Mouse (Mus musculus): ENCODE measurements around the gene Ankle1. TPM values are rescaled to one million over a fixed set of nuclear protein-coding genes. Genes with fewer than 3 reads are reported as not detected.

Ankle1 gene
- polyA plus RNA-seq, 1 experiment from 2014 or later: 7.9 TPM

DNA sequence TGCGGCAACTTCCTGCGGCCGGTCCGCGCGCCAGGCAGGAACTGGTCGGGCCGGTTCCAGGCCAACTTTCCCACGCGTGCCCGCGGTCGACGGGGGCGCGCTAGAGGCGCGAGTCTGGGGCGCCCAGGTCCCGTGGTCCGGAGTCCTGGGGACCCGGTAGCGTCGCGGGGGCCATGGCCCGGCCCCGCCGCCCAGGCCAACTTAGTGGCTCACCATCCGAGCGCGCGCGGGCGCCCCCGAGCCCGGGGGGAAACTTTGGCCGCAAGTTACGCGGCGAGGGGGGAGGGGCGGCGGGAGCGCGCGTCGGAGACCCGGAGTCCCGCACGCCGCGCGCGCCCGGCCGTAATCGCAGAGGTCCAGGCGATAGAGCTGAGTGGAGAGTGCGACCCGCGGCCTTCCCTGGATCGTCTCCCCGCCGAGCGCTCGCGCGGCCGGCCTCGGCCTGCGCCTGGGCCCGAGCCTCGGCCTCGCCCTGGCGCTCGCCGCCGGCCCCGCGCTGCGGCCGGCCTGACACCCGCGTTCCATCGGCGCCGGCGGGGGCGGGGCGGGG, 24.3 kb upstream of the Ankle1 start, which contains the start of gene Nr2f6:
Gene Nr2f6 (minus strand): TSS at position 540 of the 550 bp plus-strand sequence.
- no peak for TF ChIP-seq CTCF (IDR thresholded peaks at IDR 0.05; ENCODE audit: low read depth)
- Histone ChIP-seq H3K4me3 (replicated peaks; ENCODE audit: low read depth, low read length) (peak within 1 kb of the TSS; percentile 89), H3K27ac (peak within 1 kb of the TSS; percentile 99), H3K9ac (ENCODE audit: low read depth, low read length) (peak within 1 kb of the TSS; percentile 93), H3K27me3 (ENCODE audit: insufficient read depth, low read length) (no peaks in the 10 kb centered on the region), H3K4me1 (replicated peaks; ENCODE audit: insufficient read depth, low read length) (peaks cover 45% of the 10 kb centered on the region), H3K9me3 (replicated peaks; ENCODE audit: low read length) (no peaks in the 10 kb centered on the region), H3K36me3 (ENCODE audit: insufficient read depth, low read length) (peaks cover 12% of the 10 kb centered on the region), H3K4me2 (ENCODE audit: low read length) (peak within 1 kb of the TSS; percentile 96)
- ATAC-seq (replicated peaks; ENCODE audit: low FRiP score, low read depth) (peak; percentile 14), DNase-seq (ENCODE audit: low spot score) (no peak)
- WGBS: under 1% methylated on average over 54 of the region's 89 CpGs

DNA sequence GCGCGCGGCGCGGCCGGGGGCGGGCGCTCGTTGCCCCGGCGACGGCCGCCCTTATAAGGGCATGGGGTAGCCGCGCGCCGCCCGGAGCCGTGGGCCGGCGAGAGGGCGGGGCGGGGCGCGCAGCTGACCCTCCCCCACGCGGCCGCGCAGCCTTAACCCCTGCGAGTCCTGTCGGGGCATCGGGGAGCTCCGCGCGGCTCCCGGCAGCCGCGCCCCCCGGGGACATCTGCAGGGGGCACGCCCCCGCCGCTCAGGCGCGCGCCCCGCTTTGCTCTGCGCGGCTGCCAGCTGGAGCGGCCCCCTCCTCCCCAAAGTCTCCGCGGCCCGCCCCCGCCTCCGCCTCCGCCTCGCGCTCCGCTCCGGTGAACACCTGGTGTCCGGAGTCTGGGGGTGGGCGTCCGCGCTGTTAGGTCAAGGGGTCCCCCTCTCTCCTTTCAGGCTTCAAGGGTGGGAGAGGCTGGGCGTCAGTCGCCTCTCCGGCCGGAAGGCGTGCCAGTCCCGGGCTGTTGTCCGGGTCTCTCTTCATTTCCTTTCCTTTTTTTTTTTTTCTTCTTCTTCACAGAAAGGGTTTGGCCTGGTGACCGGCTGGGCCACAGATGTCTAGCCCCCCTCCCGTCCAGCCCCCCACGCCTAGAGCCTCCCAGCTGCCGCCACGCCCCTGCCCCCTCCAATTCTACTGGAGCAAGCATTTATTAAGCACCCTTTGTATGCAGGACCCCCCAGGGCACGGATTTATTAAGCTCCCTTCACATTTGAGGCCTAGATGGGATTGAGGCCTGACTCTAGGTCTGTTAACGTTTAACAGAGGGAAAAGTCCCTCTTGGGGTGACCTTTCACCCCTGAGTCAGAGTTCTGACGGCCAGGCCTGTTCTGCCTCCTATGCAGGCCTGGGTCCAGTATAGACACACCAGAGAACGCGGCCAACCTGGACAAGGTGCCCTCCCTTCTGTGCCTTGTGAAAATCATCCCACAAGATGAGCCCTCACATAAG, 23.5 kb upstream of the Ankle1 start:
- peaks cover 38% of the 10 kb centered on the region for H3K4me1 ChIP-seq (replicated peaks; ENCODE audit: insufficient read depth, low read length)
- no peaks in the 10 kb centered on the region for H3K27me3 ChIP-seq (ENCODE audit: insufficient read depth, low read length)
- peak overlapping the region; percentile 89 for H3K4me3 ChIP-seq (replicated peaks; ENCODE audit: low read depth, low read length)
- TF ChIP-seq CTCF (IDR thresholded peaks at IDR 0.05; ENCODE audit: low read depth): no peak
- peak; percentile 92 for DNase-seq (ENCODE audit: low spot score)
- WGBS: 1% methylated on average over 57 of the region's 80 CpGs
- peak overlapping the region; percentile 99 for H3K27ac ChIP-seq
- ATAC-seq (replicated peaks; ENCODE audit: low FRiP score, low read depth): peak; percentile 90
- H3K9ac ChIP-seq (ENCODE audit: low read depth, low read length): peak overlapping the region; percentile 93
- H3K4me2 ChIP-seq (ENCODE audit: low read length): peak overlapping the region; percentile 96
- no peaks in the 10 kb centered on the region for H3K9me3 ChIP-seq (replicated peaks; ENCODE audit: low read length)
- H3K36me3 ChIP-seq (ENCODE audit: insufficient read depth, low read length): peaks cover 9% of the 10 kb centered on the region

DNA sequence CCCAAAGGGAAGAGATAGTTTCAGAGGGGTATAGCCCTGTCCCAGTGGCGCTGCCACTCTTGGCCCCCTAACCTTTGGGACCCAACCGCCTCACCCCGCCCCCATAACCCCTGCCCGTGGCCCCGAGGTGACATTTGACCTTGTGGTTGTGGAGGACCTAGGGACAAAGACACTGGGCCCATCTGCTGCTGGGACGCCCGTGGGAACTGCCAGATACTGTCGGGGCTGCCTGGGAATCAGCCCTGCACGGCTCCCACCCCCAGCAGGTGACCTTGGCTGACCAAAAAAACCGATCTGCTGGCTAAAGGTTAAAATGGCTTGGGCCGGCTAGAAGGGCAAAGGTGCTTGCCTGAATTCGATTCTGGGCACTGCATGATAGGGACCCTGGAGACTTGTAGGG, 22.4 kb upstream of the Ankle1 start:
- H3K9me3 ChIP-seq (replicated peaks; ENCODE audit: low read length): no peaks in the 10 kb centered on the region
- no peaks in the 10 kb centered on the region for H3K36me3 ChIP-seq (ENCODE audit: insufficient read depth, low read length)
- peak overlapping the region; percentile 99 for H3K27ac ChIP-seq
- no peak overlapping the region for H3K4me2 ChIP-seq (ENCODE audit: low read length)
- no peaks in the 10 kb centered on the region for H3K27me3 ChIP-seq (ENCODE audit: insufficient read depth, low read length)
- no peak for TF ChIP-seq CTCF (IDR thresholded peaks at IDR 0.05; ENCODE audit: low read depth)
- no peak overlapping the region for H3K4me3 ChIP-seq (replicated peaks; ENCODE audit: low read depth, low read length)
- peak overlapping the region; percentile 37; the same call in 1 of the 2 replicates for H3K9ac ChIP-seq (ENCODE audit: low read depth, low read length)
- peaks cover 30% of the 10 kb centered on the region for H3K4me1 ChIP-seq (replicated peaks; ENCODE audit: insufficient read depth, low read length)
- WGBS: 20% methylated on average over 12 of the region's 12 CpGs
- DNase-seq (ENCODE audit: low spot score) (no peak), ATAC-seq (replicated peaks; ENCODE audit: low FRiP score, low read depth) (no peak)

DNA sequence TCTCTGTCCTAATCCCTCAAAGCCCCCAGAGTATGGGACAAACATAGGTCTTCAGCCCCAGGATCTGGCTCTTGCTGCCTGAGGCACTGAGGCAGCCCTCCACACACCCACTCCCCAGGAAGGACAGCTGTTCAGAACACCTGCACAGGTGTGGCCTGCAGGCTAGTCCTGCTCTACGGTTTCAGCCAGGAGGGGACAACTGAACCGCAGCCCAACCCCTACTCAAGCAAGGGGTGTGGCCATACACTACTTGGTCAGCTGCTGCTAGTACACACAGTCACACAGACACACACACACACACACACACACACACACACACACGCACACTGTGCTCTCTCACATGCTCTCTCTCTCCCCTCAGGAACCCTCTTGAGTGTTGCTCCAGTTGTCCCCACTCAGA, 21.9 kb upstream of the Ankle1 start:
- H3K36me3 ChIP-seq (ENCODE audit: insufficient read depth, low read length): no peaks in the 10 kb centered on the region
- no peak overlapping the region for H3K4me3 ChIP-seq (replicated peaks; ENCODE audit: low read depth, low read length)
- DNase-seq (ENCODE audit: low spot score) (no peak), ATAC-seq (replicated peaks; ENCODE audit: low FRiP score, low read depth) (no peak)
- peak overlapping the region; percentile 99 for H3K27ac ChIP-seq
- H3K4me1 ChIP-seq (replicated peaks; ENCODE audit: insufficient read depth, low read length): peaks cover 26% of the 10 kb centered on the region
- H3K4me2 ChIP-seq (ENCODE audit: low read length): no peak overlapping the region
- H3K9me3 ChIP-seq (replicated peaks; ENCODE audit: low read length): no peaks in the 10 kb centered on the region
- TF ChIP-seq CTCF (IDR thresholded peaks at IDR 0.05; ENCODE audit: low read depth): no peak
- peak overlapping the region; percentile 37; the same call in 1 of the 2 replicates for H3K9ac ChIP-seq (ENCODE audit: low read depth, low read length)
- no peaks in the 10 kb centered on the region for H3K27me3 ChIP-seq (ENCODE audit: insufficient read depth, low read length)
- 53% methylated on average over 3 of the region's 3 CpGs for WGBS

DNA sequence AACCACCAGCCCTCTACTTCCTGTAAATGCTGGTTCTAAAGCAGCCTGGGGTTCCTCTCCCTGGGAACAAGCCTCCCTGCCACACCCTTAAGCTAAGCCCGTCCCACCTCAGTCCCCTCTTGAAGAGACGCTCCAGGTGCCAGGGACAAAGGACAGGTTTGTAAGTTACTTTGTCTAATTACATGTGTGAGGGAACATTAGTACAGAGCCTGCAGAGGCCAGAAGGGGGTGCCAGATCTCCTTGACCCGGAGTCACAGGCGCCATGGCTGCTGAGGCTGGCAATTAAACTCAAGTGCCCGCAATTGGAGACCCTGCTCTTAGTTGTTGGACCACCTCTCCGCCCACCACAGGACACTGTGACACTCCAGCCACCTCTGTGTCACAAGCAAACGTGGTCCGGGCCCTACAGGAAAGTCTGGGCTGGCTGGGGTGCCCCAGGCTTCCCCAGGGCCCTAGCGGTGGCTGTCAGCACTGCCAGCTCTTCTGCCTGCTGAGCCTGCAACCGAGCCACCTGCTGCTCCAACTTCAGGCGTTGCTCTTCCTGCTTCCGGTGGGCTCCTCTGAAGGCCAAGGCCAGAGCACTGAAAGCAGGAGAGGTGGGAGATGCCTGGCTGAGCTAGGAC, 20.5 kb upstream of the Ankle1 start:
- Histone ChIP-seq H3K36me3 (ENCODE audit: insufficient read depth, low read length) (no peaks in the 10 kb centered on the region), H3K9ac (ENCODE audit: low read depth, low read length) (no peak overlapping the region), H3K27me3 (ENCODE audit: insufficient read depth, low read length) (no peaks in the 10 kb centered on the region), H3K4me1 (replicated peaks; ENCODE audit: insufficient read depth, low read length) (peaks cover 14% of the 10 kb centered on the region), H3K4me3 (replicated peaks; ENCODE audit: low read depth, low read length) (no peak overlapping the region), H3K9me3 (replicated peaks; ENCODE audit: low read length) (no peaks in the 10 kb centered on the region), H3K27ac (no peak overlapping the region), H3K4me2 (ENCODE audit: low read length) (no peak overlapping the region)
- 74% methylated on average over 12 of the region's 12 CpGs for WGBS
- DNase-seq (ENCODE audit: low spot score): no peak
- TF ChIP-seq CTCF (IDR thresholded peaks at IDR 0.05; ENCODE audit: low read depth): peak; percentile 35
- ATAC-seq (replicated peaks; ENCODE audit: low FRiP score, low read depth): no peak

DNA sequence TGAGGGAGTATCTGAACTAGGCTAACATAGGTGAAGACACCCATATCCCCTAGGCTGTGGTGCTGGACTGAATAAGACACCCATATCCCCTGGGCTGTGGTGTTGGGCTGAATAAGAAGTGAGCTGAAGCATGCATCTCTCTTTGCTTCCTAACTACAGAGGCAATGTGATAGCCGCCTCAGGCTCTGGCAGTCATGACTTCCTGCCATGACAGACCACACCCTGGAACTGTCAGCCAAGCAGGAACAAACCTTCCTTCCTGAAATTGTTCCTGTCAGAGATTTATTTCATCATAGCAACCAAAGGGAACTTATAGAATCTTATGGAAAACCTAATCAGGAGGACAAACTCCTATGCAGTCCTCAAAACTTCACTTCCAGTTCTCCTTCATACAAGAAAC, 17.5 kb upstream of the Ankle1 start:
- H3K4me1 ChIP-seq (replicated peaks; ENCODE audit: insufficient read depth, low read length): peaks cover 6% of the 10 kb centered on the region
- H3K27me3 ChIP-seq (ENCODE audit: insufficient read depth, low read length): no peaks in the 10 kb centered on the region
- TF ChIP-seq CTCF (IDR thresholded peaks at IDR 0.05; ENCODE audit: low read depth): no peak
- no peaks in the 10 kb centered on the region for H3K36me3 ChIP-seq (ENCODE audit: insufficient read depth, low read length)
- H3K9me3 ChIP-seq (replicated peaks; ENCODE audit: low read length): no peaks in the 10 kb centered on the region
- DNase-seq (ENCODE audit: low spot score) (no peak), ATAC-seq (replicated peaks; ENCODE audit: low FRiP score, low read depth) (no peak)
- H3K4me3 ChIP-seq (replicated peaks; ENCODE audit: low read depth, low read length): no peak overlapping the region
- H3K9ac ChIP-seq (ENCODE audit: low read depth, low read length): no peak overlapping the region
- H3K27ac ChIP-seq: no peak overlapping the region
- 54% methylated on average over 1 of the region's 1 CpGs for WGBS
- H3K4me2 ChIP-seq (ENCODE audit: low read length): no peak overlapping the region
